Mouse (Mus musculus) kidney, postnatal 14 days (tissue): ENCODE measurements around the gene Slc4a11.

ENCODE experiments used
- DNase-seq: peaks from one replicate; pipeline ENCODE4 v3.0.0; 2022; ENCODE audit warnings: mixed read lengths

The Slc4a11 gene

DNA sequence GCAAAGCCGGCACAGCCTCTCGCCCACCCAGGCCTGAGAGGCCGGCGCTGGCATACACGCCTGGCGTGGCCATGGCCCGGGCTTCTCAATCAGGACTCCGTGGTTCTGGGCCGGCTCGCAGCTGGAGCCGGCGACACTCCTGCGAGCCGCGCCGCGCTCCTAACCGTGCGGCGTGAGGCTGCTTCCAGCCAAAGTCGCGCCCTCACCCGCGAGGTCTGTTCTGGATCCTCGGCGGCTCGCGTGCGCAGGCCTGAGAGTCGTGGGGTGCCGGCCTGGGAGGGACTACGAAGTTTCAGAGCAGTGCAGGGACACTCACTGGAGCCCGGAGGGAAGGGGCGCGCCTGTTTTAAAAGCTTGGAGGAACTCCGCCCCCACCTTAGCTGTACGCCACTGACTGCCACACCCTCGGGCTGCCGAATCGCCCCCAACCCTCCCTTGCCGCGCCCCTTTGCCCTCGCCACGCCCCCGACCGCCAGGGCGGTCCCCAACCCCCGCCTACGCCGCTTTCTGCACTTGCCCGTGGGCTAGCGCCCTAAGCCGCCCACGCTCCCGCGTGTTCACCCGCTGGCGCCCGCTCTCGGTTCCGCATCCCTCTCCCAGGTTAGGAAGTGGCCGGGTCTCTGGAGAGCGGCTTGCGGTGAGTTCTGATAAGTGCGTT is at the start of gene Slc4a11:
Gene Slc4a11, minus strand, starts transcription at position 367 of the 658 bp plus-strand sequence.
- peak; percentile 82 for DNase-seq

DNA sequence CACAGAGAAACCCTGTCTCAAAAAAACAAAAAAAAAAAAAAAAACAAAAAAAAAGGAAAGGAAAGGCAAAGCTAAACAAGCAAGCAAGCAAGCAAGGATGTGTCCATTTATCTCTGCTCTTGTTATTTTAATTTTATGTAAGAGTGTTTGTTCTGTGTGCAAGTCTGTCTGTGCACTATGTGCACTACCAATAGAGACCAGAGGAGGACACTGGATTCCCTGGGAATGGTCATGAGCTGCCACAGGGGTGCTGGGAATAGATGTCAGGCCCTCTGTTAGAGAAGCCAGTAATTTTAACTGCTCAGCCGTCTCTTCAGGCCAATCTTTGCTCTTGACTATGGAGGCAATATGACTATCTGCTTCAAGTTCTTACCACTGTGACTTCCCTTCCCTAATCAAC is 46.3 kb upstream of the Slc4a11 start:
- DNase-seq: no peak

DNA sequence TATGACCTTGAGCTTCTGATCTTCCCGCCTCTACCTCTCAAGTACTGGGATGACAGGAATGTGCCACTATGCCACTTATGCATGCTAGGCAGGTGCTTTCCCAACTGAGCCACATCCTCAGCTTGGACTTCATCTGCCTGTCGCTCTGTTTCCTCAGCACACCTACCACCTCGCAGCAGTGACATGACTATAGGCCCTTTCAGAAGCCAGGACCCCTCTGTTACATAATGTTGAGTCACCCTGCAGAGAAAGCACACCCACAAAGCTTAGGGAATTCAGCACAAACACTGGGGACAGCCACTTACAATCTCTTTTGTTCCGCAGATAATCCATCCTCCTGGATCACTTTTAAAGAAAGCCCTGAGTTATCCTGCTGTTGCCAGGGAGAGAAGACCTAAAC is 42.8 kb upstream of the Slc4a11 start:
- DNase-seq: no peak

DNA sequence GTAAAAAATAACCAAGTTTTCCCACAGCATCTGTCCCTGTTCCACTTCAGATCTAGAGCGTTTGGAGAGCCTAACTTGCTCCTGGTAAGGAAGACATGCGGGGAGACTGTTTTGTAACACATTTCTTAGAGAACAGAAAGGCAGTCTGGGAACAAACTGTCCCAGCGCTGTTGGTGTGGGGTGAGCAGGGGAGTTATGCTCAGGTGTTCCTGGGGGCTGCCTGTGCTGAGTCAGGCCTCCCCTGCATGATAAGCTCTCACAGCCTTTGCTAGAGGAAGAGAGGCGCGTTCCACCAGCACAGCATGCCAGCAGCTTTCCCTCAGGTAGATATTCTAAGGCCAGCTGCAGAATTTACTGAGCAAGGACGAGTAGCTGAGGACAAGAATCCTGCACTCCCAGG is 40.7 kb upstream of the Slc4a11 start:
- no peak for DNase-seq

DNA sequence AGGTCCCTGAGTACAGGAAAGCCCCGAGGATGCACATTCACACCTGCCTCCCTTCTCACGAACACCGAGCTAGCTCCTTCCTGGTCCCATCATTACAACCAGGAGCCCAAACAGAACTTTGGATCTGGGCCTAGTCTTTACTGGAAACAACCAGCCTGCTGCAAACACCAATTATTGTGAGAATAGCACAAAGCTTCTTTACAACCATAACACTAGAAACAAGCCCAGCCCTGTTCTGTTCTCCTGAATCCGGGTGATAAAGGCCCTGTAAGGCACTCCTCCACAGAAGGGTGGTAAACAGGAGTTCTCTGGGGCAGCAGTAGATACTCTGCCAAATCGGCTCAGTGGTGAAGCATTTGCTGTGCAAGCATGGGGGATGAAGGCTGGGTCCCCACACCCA is 38.0 kb upstream of the Slc4a11 start:
- no peak for DNase-seq

DNA sequence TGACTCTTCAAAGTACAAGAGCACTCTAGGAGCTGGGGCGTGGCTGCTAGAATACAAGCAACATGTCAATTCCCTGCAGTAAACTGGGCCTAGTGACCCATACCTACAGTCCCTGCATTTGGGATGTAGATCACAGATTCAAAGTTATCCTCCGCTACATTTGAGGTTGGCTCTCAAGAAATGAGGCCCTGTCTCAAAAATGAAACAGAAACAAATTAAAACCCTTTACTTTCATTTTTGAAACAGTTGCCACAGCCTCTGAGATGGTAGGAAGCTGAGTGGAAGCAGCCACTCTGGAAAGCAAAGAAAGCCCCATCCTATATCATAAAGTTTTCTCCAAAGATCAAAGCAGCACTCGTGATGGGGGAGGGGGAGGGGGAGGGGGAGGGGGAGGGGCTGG is 36.1 kb upstream of the Slc4a11 start:
- no peak for DNase-seq

DNA sequence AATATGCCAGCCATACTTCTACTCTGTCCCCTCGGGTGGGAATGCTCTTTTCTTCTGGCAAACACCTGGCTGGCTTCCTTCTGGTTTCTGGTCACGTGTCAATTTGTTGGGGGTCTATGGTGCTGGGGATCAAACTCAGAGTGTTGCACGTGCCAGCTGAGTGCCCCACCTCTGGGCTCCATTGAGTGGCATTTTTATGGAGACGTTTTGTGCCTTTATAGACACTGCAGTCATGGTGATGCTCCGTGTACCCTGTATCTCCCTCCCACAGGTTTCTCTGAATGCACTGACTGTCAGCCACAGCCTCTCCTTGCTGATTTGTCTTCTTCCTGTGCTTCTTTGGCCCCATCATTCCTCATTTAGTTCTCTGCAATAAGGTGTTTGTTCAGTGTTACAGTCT is 34.5 kb upstream of the Slc4a11 start:
- no peak for DNase-seq

DNA sequence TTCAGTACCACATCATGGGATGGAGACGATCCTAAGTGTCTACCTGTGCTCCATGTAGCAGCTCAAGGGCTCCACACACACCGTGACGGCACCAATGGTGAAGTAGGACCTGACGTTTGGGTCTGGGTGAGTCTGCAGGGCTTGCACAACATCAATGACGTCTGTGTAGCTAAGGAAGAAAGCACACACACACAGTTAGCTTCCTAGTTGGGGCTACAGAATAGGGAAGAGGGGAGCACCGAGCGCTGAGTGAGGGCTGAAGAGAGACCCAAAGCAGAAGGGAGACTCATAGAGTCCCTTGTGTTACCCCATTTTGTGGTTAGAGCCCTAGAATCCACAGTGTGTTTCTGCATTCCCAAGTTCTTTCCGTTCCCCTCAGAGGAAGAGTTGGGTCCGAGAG is 33.4 kb upstream of the Slc4a11 start:
- DNase-seq: no peak

DNA sequence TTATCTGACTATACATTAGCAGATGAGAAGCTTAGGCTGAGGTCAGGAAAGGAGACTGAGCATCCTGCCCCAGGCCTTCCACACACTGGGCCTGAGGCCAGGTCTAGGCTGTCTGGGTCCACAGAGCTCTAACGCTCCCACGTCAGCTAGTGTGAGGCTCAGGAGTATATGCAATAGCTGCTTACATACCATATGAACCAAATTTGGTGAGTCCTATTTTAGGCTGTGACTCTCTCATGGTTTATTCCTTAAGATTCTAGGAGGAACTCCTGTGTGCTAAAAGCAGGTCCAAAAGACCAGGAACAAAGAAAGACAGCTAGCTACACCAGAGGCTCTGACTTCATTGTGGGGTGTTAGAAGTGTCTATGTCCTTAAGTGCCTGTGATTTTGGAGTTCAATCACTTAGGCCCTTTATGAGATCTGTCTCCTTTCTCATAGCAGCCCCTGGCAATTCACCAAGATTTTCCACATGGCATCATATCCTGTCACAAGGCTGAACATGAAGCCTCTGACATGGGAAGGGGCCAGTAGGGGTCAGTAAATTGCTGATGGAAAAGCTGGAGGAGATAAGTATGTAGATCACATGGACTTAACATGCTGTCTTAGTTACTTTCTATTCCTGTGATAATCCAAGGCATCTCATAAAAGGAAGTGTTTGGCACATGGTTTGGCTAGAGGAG is 31.7 kb upstream of the Slc4a11 start:
- DNase-seq: no peak

DNA sequence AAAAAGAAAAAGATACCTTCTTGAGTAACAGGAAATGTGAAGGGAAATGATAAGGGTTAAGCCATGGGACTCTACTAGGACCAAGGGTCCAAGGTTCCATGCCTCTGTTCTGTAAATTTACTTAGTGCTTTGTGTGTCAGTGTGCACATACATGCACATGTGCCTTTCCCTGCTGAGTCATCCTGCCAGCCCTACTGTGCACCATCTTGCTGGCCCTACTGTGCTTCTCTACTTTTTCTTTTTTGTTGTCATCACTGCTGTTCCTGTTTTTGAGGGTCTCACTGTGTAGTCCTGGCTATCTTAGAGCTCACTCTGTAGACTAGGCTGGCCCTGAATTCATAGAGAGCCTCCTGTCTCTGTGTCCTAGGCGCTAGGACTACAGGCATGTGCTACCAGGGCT is 30.4 kb upstream of the Slc4a11 start:
- no peak for DNase-seq

DNA sequence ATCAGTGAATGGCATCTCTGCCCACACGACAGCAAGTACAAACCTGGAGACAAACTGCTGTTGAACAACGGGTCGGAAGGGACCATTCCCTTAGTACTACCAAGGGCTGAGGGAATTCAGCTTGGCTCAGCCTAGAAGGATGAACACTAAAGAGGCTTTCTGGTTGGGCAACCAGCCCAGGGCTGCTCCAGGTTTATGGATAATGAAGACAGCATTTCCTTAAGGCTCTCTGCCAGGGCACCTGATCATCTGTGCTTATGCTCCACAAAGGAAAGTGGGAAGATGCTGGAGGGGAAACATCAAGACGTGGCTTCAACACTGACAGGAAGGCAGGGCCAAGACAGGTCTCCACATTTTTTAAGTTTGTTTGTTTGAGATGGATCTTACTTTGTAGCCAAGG is 27.1 kb upstream of the Slc4a11 start:
- no peak for DNase-seq

DNA sequence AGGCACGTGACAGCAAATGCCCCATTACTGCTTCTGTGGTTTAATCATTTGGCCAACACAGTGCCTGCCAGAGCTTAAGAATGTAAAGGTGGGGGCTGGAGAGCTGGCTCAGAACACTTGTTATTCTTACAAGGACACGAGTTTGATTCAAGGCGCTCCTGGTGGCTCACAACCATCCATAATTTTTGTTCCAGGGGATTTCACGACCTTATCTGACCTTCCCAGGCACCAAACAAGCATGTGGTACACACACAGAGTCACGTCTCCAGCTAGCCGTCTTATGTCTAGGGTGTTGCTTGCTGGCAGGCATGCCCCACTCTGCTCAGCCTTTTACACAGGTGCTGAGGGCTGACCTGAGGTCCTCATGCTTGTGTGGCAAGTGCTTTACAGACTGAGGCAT is 20.6 kb upstream of the Slc4a11 start:
- DNase-seq: peak; percentile 46

DNA sequence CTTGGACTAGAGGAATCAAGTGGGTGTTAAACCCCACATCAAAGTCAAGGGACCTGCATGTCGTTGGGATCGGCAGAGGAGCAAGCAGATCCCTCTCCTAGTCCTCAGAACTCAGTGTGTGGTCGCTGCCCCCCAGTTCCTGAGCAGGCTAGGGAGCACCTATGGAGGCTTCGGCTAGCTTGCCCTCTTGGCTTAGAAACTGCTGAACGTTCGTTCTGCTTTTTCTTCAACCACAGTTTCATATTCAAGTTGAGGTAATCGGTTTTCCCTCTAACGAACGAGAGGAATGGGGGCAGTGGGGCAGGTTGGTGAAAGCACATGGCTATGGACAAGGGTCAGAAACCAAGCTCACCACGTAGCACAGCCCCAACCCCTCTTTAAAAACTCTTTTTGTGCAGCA is 9.7 kb upstream of the Slc4a11 start:
- DNase-seq: no peak

DNA sequence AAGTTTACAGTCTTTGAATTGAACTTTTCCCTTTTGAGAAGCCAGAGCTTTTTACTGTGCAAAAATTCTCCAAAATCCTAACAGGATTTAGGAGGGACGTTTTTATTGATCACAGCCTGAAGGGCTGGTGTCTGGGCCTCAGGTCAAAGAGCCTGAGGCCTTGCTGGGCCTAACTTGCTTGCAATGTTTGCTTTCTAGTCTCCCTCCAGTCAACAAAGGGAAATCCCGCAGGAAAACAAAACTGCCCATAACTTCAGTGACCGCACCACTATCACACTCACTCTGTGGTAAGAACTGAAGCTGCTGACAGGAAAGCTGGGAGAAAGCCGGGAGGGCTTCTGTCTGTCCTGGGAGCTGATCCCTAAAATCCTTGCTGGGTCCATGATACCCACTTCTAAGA is 9.3 kb upstream of the Slc4a11 start:
- DNase-seq: no peak

DNA sequence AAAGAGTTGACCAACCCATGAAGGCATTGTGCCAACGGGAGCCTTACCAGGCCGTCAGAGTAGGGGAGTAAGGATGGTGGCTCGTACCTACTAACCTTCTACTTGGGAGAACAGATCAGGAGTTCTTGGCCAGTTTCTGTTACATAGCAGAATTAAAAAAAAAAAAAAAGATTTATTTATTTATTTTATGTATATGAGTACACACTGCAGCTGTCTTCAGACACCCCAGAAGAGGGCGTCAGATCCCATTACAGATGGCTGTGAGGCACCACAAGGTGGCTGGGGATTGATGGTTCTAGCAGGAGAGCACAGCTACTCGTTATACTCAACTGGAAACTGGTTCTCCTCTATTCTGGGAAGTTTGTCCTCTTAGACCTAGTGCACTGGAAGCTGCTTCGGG is 7.9 kb upstream of the Slc4a11 start:
- DNase-seq: no peak

DNA sequence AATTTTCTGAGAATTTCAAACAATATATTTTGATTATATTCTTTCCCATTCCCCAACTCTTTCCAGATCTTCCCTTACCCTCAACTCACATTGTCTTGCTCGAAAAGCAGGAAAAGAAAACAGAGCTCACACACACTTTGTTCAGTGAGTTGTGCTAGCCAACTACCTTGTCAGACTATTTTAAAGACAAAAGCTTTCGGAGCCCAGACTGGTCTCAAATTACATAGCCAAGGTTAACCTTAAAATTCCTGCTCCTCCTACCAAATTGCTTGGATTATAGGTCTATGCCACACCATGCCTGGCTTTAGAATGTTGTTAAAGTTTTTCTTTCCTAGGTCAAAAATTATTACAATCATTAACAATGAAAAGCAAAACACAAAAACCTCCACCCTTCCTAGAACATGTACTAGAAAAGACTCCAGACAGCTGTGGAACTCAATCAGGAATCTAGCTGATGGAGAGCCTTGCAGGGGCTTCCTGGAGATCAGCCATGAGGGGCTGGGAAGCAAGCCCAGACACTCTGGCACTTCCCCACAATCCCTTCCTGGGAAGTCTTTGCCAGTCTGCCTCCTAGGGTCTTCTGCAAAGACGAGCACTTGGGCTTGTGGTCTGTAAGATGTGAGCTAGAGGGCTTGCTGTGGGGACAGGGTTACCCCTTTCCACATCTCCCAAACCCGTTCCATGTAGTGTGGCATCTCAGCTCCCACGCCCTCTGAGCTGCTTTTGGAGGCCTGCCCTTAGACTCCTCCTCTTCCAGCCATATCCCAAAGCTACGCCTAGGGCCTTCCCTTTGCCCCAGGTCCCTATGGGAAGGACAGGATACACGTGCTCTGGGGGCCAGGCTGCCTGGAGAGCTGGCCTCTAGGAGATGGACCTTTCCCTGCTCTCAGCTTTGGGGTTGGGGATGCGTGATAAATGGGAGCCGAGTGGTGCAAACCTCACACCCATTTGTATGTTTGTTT is 7.0 kb upstream of the Slc4a11 start:
- DNase-seq: peak; percentile 24

DNA sequence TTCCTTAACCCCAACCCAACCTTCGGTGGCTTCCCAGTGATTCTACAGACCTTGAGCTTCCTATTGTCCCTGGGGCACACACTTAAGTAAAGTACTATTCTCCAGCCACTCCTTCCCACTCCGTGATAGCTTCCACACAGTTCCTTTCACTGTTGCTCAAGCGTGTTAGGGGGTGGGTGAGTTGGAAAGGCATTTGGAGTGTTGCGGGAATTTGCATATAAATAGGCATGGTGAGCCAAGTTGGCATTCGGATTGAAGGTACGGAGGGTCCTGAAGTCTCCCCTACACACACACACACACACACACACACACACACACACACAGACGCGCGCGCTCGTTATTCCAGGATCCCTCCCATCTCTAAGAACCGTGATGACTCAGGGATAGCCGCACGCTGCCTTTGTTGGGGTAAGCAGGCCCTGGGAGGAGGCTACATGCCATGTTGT is 525 bp upstream of the Slc4a11 start:
- no peak for DNase-seq

DNA sequence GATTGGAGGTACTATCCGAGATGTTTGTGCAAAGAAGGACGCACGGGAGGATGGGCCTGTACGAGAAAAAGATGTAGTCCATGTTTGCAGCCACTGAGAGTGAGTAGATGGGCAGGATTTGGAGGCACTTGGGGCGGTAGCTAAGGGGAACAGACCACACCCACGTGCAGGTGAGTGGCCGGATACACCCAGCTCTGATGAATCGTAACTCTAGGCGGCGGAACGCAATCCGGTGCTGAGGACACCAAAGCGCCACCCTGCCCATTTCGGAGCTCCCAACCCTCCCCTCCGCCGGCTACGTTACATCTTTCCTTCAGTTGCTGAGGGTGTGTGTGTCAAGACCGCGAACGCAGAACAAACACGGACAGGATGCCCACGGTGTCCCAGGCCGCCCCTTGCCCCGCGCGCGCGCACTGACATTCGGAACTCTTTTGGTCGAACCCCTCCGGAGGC is 593 bp downstream of the Slc4a11 start:
- DNase-seq: peak; percentile 33

DNA sequence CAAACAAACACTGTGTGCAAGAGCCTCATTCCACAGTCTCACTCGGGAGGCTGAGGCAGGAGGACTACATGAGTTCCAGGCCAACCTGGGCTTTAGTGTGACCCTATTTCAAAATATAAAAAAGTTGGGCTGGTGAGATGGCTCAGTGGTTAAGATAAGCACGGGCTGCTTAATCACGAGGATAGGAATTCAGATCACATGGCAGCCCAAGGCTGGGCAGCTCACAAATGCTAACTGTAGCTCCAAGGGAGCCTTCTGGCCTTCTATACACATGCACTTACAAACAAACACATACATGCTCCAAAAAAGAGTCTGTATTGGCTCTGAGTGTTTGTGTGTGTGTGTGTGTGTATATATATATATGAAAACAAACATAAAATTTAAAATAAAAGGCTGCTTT is 3.8 kb downstream of the Slc4a11 start:
- DNase-seq: no peak

DNA sequence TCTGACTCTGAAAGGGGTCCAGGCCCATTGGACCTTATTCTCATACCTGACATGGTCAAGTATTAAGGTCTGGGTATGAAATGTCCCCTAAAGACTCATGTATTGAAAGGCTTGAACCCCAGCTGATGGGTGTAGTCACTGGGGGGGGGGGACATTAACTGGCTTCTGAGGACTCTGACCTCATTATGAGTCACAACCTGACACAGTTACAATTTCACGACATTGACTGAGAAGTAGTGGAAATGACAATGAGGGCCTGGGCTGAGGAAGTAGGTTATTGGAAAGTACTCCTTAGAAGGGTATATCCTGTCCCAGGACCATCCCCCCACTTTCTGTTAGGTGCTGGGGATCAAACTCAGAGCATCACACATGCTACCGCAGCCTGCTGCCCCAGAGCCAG is 8.3 kb downstream of the Slc4a11 start:
- DNase-seq: no peak

DNA sequence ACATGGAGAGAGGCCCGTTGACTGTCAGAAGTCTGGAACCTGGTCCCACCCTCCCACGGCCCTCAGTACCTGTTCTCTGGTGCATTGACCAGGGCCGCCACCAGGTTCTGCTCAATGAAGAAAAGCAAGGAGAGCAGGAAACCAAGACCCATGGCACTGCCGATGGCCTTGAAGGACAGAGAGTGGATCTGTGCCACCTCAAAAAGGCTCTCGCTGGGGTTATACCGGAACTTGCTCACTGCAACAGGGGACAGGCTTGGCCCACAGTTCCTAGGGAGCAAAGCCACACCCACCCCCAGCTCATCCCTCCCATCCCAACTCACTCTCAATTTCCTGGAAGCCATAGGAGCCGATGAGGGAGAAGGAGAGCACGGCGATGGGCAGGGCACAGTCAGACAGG is 11.9 kb downstream of the Slc4a11 start:
- no peak for DNase-seq

DNA sequence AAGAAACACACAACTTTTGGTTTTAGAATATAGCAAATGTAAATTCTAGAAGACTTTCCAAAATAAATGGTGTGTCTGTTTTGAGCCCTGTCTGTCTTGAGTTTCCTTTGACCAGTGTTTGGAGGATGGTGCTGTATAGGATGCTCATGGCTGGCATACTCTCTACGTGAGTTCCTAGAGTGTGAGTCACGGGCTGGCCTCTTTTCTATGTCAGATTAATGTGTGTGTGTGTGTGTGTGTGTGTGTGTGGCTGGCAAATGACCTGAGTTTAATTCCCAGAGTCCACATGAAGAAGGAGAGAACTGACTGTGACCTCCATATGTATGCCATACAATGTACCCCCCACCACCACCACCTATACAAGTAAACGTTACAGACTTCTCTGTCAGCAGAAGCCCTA is 15.8 kb downstream of the Slc4a11 start:
- no peak for DNase-seq

DNA sequence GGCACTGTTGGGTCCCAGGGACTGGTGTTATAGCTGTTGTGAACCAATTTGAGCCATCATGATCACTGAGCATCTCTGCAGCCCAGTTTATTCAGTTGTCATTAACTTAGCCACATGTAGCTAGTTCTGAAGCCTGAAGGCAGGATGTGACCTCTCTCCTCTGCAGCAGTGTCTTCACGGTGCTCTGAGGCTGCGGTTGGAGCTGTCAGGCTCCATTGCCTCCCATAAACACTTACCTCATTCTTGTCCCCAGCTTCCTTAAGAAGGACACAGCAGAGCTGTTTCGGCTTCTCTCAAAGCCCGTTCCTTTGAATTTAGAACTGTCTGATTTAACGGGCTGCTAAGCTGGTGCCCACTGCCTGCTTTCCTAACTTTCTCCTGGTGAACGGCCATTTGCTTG is 17.4 kb downstream of the Slc4a11 start:
- no peak for DNase-seq

DNA sequence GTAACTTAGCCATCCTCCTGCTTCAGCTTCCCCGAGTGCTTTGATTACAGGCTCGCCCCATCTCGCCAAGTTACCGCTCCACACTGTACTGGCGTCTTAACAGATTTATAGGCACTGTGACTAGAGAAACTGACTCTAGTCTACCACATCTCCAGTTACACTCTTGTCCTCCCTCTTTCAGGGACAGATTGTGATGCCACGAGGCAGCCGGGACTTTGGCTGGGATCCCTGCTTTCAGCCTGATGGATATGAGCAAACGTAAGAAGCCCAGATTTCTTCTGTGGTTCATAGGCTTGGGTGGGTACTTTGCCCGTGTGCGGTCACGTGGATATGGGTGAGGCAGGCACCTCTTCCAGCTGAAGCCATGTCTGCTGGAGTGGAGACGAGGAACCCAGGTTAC is 18.2 kb downstream of the Slc4a11 start:
- DNase-seq: no peak
